Mouse (Mus musculus): ENCODE measurements around the gene Slc17a5. TPM values are rescaled to one million over a fixed set of nuclear protein-coding genes. Genes with fewer than 3 reads are reported as not detected.

Slc17a5 gene
- polyA plus RNA-seq, 1 experiment from 2014 or later = 29.9 TPM

- TF ChIP-seq CTCF (IDR thresholded peaks at IDR 0.05) = no peak
- ChIA-PET CTCF (interaction anchor here (0.7 kb wide), 2 partner anchors 16 to 74 kb away, joined by 3 read pairs; no protein-coding TSS in a partner anchor), POLR2A (no interaction called here)
- in situ Hi-C loops (cut with MboI; ENCODE audit: low pct_unique_long_range_greater_than_20kb) = loop anchor here (25.0 kb wide), 1 partner anchor 172 kb away; the partner anchor contains the start of genes Dppa5a and Gsta2
- no peaks in the 10 kb centered on the region for H3K27me3 ChIP-seq
- DNase-seq (ENCODE audit: low read depth, low spot score) (no peak), ATAC-seq (no peak)
Observed at GRCm38 (mm10) chr9:78534606-78535005, 53.2 kb downstream of the Slc17a5 start.

GRCm38 (mm10) chr9:78533296-78533935 lies 54.4 kb downstream of the Slc17a5 start:
- ChIA-PET POLR2A (no interaction called here), CTCF (no interaction called here)
- no peaks in the 10 kb centered on the region for H3K27me3 ChIP-seq
- TF ChIP-seq CTCF (IDR thresholded peaks at IDR 0.05) = no peak
- ATAC-seq (no peak), DNase-seq (ENCODE audit: low read depth, low spot score) (no peak)
- in situ Hi-C loops (cut with MboI; ENCODE audit: low pct_unique_long_range_greater_than_20kb) = loop anchor here (25.0 kb wide), 1 partner anchor 171 kb away; the partner anchor contains the start of genes Dppa5a and Gsta2

- DNase-seq (ENCODE audit: low read depth, low spot score) = peak; percentile 75
- peak; percentile 90 for ATAC-seq
- no peak for TF ChIP-seq CTCF (IDR thresholded peaks at IDR 0.05)
- H3K27me3 ChIP-seq = no peaks in the 10 kb centered on the region
- in situ Hi-C loops (cut with MboI; ENCODE audit: low pct_unique_long_range_greater_than_20kb) = loop anchor here (25.0 kb wide), 1 partner anchor 170 kb away; the partner anchor contains the start of genes Dppa5a and Gsta2
- CTCF ChIA-PET = interaction anchor here (1.5 kb wide), 1 partner anchor 50 kb away, joined by 3 read pairs; no protein-coding TSS in a partner anchor
- POLR2A ChIA-PET = interaction anchor here (0.9 to 1.0 kb wide), 2 partner anchors 10 to 32 kb away, joined by 3 read pairs; no protein-coding TSS in a partner anchor
Observed at GRCm38 (mm10) chr9:78532341-78532819, 55.5 kb downstream of the Slc17a5 start.

GRCm38 (mm10) chr9:78531816-78532215 lies 56.0 kb downstream of the Slc17a5 start:
- in situ Hi-C loops (cut with MboI; ENCODE audit: low pct_unique_long_range_greater_than_20kb) = loop anchor here (25.0 kb wide), 1 partner anchor 170 kb away; the partner anchor contains the start of genes Dppa5a and Gsta2
- H3K27me3 ChIP-seq = no peaks in the 10 kb centered on the region
- TF ChIP-seq CTCF (IDR thresholded peaks at IDR 0.05) = no peak
- ChIA-PET CTCF (interaction anchor here (1.1 to 2.3 kb wide), 4 partner anchors 11 to 49 kb away, joined by 3 to 5 read pairs (median 4); no protein-coding TSS in a partner anchor), POLR2A (interaction anchor here (0.9 to 1.0 kb wide), 2 partner anchors 11 to 31 kb away, joined by 3 read pairs; no protein-coding TSS in a partner anchor)
- DNase-seq (ENCODE audit: low read depth, low spot score) = no peak
- no peak for ATAC-seq

- in situ Hi-C loops (cut with MboI; ENCODE audit: low pct_unique_long_range_greater_than_20kb) = loop anchor here (25.0 kb wide), 1 partner anchor 166 kb away; the partner anchor contains the start of genes Dppa5a and Gsta2
- ChIA-PET POLR2A (interaction anchor here (0.6 to 1.8 kb wide), 5 partner anchors 17 to 52 kb away, joined by 3 to 14 read pairs (median 4); no protein-coding TSS in a partner anchor), CTCF (interaction anchor here (1.0 to 2.5 kb wide), 14 partner anchors 9 to 55 kb away, joined by 3 to 17 read pairs (median 5); no protein-coding TSS in a partner anchor)
- TF ChIP-seq CTCF (IDR thresholded peaks at IDR 0.05) = peak; percentile 89
- no peak for ATAC-seq
- peak; percentile 60 for DNase-seq (ENCODE audit: low read depth, low spot score)
- no peaks in the 10 kb centered on the region for H3K27me3 ChIP-seq
Observed at GRCm38 (mm10) chr9:78527767-78528381, 60.0 kb downstream of the Slc17a5 start.

- CTCF ChIA-PET = interaction anchor here (1.0 to 2.5 kb wide), 15 partner anchors 9 to 55 kb away, joined by 3 to 17 read pairs (median 5); no protein-coding TSS in a partner anchor
- no peaks in the 10 kb centered on the region for H3K27me3 ChIP-seq
- POLR2A ChIA-PET = interaction anchor here (0.6 to 1.8 kb wide), 5 partner anchors 17 to 51 kb away, joined by 3 to 14 read pairs (median 4); no protein-coding TSS in a partner anchor
- DNase-seq (ENCODE audit: low read depth, low spot score) = peak; percentile 94
- peak; percentile 73 for ATAC-seq
- in situ Hi-C loops (cut with MboI; ENCODE audit: low pct_unique_long_range_greater_than_20kb) = loop anchor here (25.0 kb wide), 1 partner anchor 165 kb away; the partner anchor contains the start of genes Dppa5a and Gsta2
- peak; percentile 97 for TF ChIP-seq CTCF (IDR thresholded peaks at IDR 0.05)
Observed at GRCm38 (mm10) chr9:78527301-78527761, 60.5 kb downstream of the Slc17a5 start.

GRCm38 (mm10) chr9:78526206-78526605 lies 61.6 kb downstream of the Slc17a5 start:
- TF ChIP-seq CTCF (IDR thresholded peaks at IDR 0.05) = no peak
- in situ Hi-C loops (cut with MboI; ENCODE audit: low pct_unique_long_range_greater_than_20kb) = loop anchor here (25.0 kb wide), 1 partner anchor 164 kb away; the partner anchor contains the start of genes Dppa5a and Gsta2
- no peak for DNase-seq (ENCODE audit: low read depth, low spot score)
- POLR2A ChIA-PET = interaction anchor here (0.7 kb wide), 1 partner anchor 337 kb away, joined by 3 read pairs; no protein-coding TSS in a partner anchor
- CTCF ChIA-PET = interaction anchor here (2.4 to 2.5 kb wide), 2 partner anchors 20 to 23 kb away, joined by 14 to 17 read pairs; no protein-coding TSS in a partner anchor
- no peaks in the 10 kb centered on the region for H3K27me3 ChIP-seq
- no peak for ATAC-seq

- ATAC-seq (no peak), DNase-seq (ENCODE audit: low read depth, low spot score) (no peak)
- TF ChIP-seq CTCF (IDR thresholded peaks at IDR 0.05) = no peak
- in situ Hi-C loops (cut with MboI; ENCODE audit: low pct_unique_long_range_greater_than_20kb) = loop anchor here (25.0 kb wide), 1 partner anchor 163 kb away; the partner anchor contains the start of genes Dppa5a and Gsta2
- ChIA-PET POLR2A (interaction anchor here (0.6 to 0.7 kb wide), 2 partner anchors 18 to 336 kb away, joined by 3 read pairs; no protein-coding TSS in a partner anchor), CTCF (no interaction called here)
- H3K27me3 ChIP-seq = no peaks in the 10 kb centered on the region
Observed at GRCm38 (mm10) chr9:78525451-78526135, 62.2 kb downstream of the Slc17a5 start.

- ATAC-seq (no peak), DNase-seq (ENCODE audit: low read depth, low spot score) (no peak)
- H3K27me3 ChIP-seq = no peaks in the 10 kb centered on the region
- ChIA-PET POLR2A (interaction anchor here (1.0 to 2.9 kb wide), 2 partner anchors 18 to 40 kb away, joined by 3 to 12 read pairs; no protein-coding TSS in a partner anchor), CTCF (no interaction called here)
- in situ Hi-C loops (cut with MboI; ENCODE audit: low pct_unique_long_range_greater_than_20kb) = no loop called here
- no peak for TF ChIP-seq CTCF (IDR thresholded peaks at IDR 0.05)
Observed at GRCm38 (mm10) chr9:78521689-78522088, 66.2 kb downstream of the Slc17a5 start.
